Mouse (Mus musculus): ENCODE results near the gene H2-Q7. TPM values are rescaled to one million over a fixed set of nuclear protein-coding genes. Genes with fewer than 3 reads are reported as not detected.
"Not testable (repeated sequence)": the region's sequence is repeated elsewhere in the genome, so short reads cannot be mapped to it uniquely, and the experiment has no call there.

H2-Q7 gene
- polyA plus RNA-seq (2012; rRNA removed), result 3.6 and 4.3 TPM in 2 replicates

GRCm38 (mm10) chr17:35438885-35439284 lies at the start of gene H2-Q7:
TSS of gene H2-Q7 (plus strand) at chr17:35439155.
- DNase-seq (ENCODE audit: low read depth), result peak; percentile 68

GRCm38 (mm10) chr17:35389796-35390195 lies 49.2 kb upstream of the H2-Q7 start:
- DNase-seq (ENCODE audit: low read depth), result peak; percentile 7
- peak; percentile 31; the same call in 1 of the 2 replicates for TF ChIP-seq CTCF (IDR thresholded peaks at IDR 0.05; ENCODE audit: borderline replicate concordance, extremely low read depth, insufficient read depth, insufficient read length)

GRCm38 (mm10) chr17:35392671-35393070 lies 46.3 kb upstream of the H2-Q7 start:
- not testable (repeated sequence) for DNase-seq (ENCODE audit: low read depth)

- DNase-seq (ENCODE audit: low read depth), result not testable (repeated sequence)
These were observed 44.8 kb upstream of the H2-Q7 start for GRCm38 (mm10) chr17:35393864-35394800.

GRCm38 (mm10) chr17:35396956-35397355 lies 42.0 kb upstream of the H2-Q7 start:
- not testable (repeated sequence) for DNase-seq (ENCODE audit: low read depth)

GRCm38 (mm10) chr17:35413057-35413456 lies 25.9 kb upstream of the H2-Q7 start:
- not testable (repeated sequence) for DNase-seq (ENCODE audit: low read depth)

- DNase-seq (ENCODE audit: low read depth), result not testable (repeated sequence)
These were observed 23.5 kb upstream of the H2-Q7 start for GRCm38 (mm10) chr17:35415273-35416129.

GRCm38 (mm10) chr17:35418772-35419171 lies 20.2 kb upstream of the H2-Q7 start:
- TF ChIP-seq POLR2A (IDR thresholded peaks at IDR 0.05; ENCODE audit: borderline replicate concordance, extremely low read depth, insufficient read depth, insufficient read length, poor library complexity, severe bottlenecking) (no peak), CTCF (IDR thresholded peaks at IDR 0.05; ENCODE audit: borderline replicate concordance, extremely low read depth, insufficient read depth, insufficient read length) (no peak)
- no peak for DNase-seq (ENCODE audit: low read depth)

- DNase-seq (ENCODE audit: low read depth), result not testable (repeated sequence)
These were observed 19.4 kb upstream of the H2-Q7 start for GRCm38 (mm10) chr17:35419564-35419963.

GRCm38 (mm10) chr17:35420206-35420810 lies 18.6 kb upstream of the H2-Q7 start:
- peak; percentile 45 for TF ChIP-seq CTCF (IDR thresholded peaks at IDR 0.05; ENCODE audit: borderline replicate concordance, extremely low read depth, insufficient read depth, insufficient read length)
- DNase-seq (ENCODE audit: low read depth), result not testable (repeated sequence)

- not testable (repeated sequence) for DNase-seq (ENCODE audit: low read depth)
These were observed 17.6 kb upstream of the H2-Q7 start for GRCm38 (mm10) chr17:35421331-35421730.

GRCm38 (mm10) chr17:35422360-35422759 lies 16.6 kb upstream of the H2-Q7 start:
- DNase-seq (ENCODE audit: low read depth), result not testable (repeated sequence)

- not testable (repeated sequence) for DNase-seq (ENCODE audit: low read depth)
These were observed 15.7 kb upstream of the H2-Q7 start for GRCm38 (mm10) chr17:35423131-35423810.

- DNase-seq (ENCODE audit: low read depth), result not testable (repeated sequence)
These were observed 14.8 kb upstream of the H2-Q7 start for GRCm38 (mm10) chr17:35424106-35424505.

GRCm38 (mm10) chr17:35424624-35425416 lies 14.1 kb upstream of the H2-Q7 start, which contains the start of gene H2-Q6:
TSS of gene H2-Q6 (plus strand) at chr17:35424850.
- peak; percentile 27 for DNase-seq (ENCODE audit: low read depth)

- DNase-seq (ENCODE audit: low read depth), result not testable (repeated sequence)
These were observed 13.5 kb upstream of the H2-Q7 start for GRCm38 (mm10) chr17:35425474-35425873.

GRCm38 (mm10) chr17:35428883-35429282 lies 10.1 kb upstream of the H2-Q7 start:
- not testable (repeated sequence) for DNase-seq (ENCODE audit: low read depth)

GRCm38 (mm10) chr17:35430671-35431070 lies 8.3 kb upstream of the H2-Q7 start:
- DNase-seq (ENCODE audit: low read depth), result not testable (repeated sequence)
